In genomic region chr6:108184847-108185684, GRCm38 (mm10) we compare ENCODE assay signal across 8 mouse cellular contexts. TPM values are rescaled to one million over a fixed set of nuclear protein-coding genes. Genes with fewer than 3 reads are reported as not detected.
DNase-seq lines count a peak whose midpoint lies in the region; ATAC-seq lines count a peak whose summit lies in the region.

Sumf1 (minus strand) TSS chr6:108185582.

- DNase-seq in adipocyte (ENCODE audit: low spot score): peak; percentile 93
- DNase-seq in embryo, embryonic 10 days (ENCODE audit: low spot score): peak; percentile 97
- DNase-seq in gastrocnemius, postnatal 10 days: peak; percentile 92
- peak; percentile 92 for DNase-seq in induced T-regulatory cell, adult 2 months (ENCODE audit: low read depth)
- peak; percentile 76 to 88 for DNase-seq in left cerebral cortex, adult 9 months (ENCODE audit: low spot score in 2 of 2)
- peak; percentile 92 for DNase-seq in right cerebral cortex, postnatal 14 days
- DNase-seq in urinary bladder, postnatal 36 days (ENCODE audit: low spot score in 2 of 2): peak; percentile 81 to 90

- ATAC-seq in megakaryocyte progenitor cell, adult 5-6 weeks (replicated peaks; ENCODE audit: poor library complexity): peak; percentile 88

RNA-seq across cellular contexts. Expression of gene Sumf1, which starts in this region (rescaled TPM):
- total RNA-seq in gastrocnemius, postnatal 10 days (2021): 10 to 100 TPM; 11.4 to 13.6 TPM
- 12.8 and 18.5 TPM in 2 replicates for total RNA-seq in megakaryocyte progenitor cell, adult 5-6 weeks (2015)
- 18.5 and 21.8 TPM in 2 replicates for total RNA-seq in megakaryocyte progenitor cell, adult 5-6 weeks (2017)

Comparison
In these comparisons a context has a peak if more than half of its experiments do, and no peak if none do; other contexts are left out.
1. Peak in every context shown above with its lines: DNase-seq and ATAC-seq.